9 mouse cellular contexts compared by ENCODE assay signal in genomic region chr8:114074122-114074521, GRCm38 (mm10). TPM values are rescaled to one million over a fixed set of nuclear protein-coding genes. Genes with fewer than 3 reads are reported as not detected.
DNase-seq lines count a peak whose midpoint lies in the region; ATAC-seq and TF ChIP-seq lines count a peak whose summit lies in the region.
"Had no signal": no experiment of that assay in that cellular context is flagged by ENCODE, and none has a peak within 500 bp of the region (broad histone marks: within the 10 kb centered on the region; RNA-seq: fewer than 3 reads in every experiment).

No protein-coding gene starts in this region.

- no peak overlapping the region for H3K4me3 ChIP-seq in hindbrain, postnatal 0 days (ENCODE audit: low read length)
- H3K4me3 ChIP-seq in hindbrain, embryonic 14.5 days (replicated peaks; ENCODE audit: low read length) = no peak overlapping the region
- no peak overlapping the region for H3K4me3 ChIP-seq in ES-E14 (ENCODE audit: insufficient read depth in 1 of 2, low read depth in 1 of 2, low read length in 2 of 2, poor library complexity in 1 of 2, severe bottlenecking in 1 of 2)
- H3K4me3 ChIP-seq: embryonic facial prominence, embryonic 15.5 days had no signal

- peak; percentile 26 for DNase-seq in hindbrain, postnatal 0 days (ENCODE audit: low spot score)
- no peak for DNase-seq in hindbrain, embryonic 14.5 days (ENCODE audit: low spot score)
- DNase-seq in 416B (ENCODE audit: low read depth) = peak; percentile 59
- peak; percentile 50 for DNase-seq in ES-E14 (ENCODE audit: low read depth, low spot score)
- DNase-seq in cerebellum, postnatal 36 days = peak; percentile 28 to 33
- peak; percentile 27 for DNase-seq in lung, postnatal 36 days
- DNase-seq in right cerebral cortex, adult 2 months (ENCODE audit: low spot score in 2 of 2) = no peak

- no peaks in the 10 kb centered on the region for H3K4me1 ChIP-seq in hindbrain, postnatal 0 days (ENCODE audit: insufficient read depth, low read length)
- no peaks in the 10 kb centered on the region for H3K4me1 ChIP-seq in hindbrain, embryonic 14.5 days (replicated peaks; ENCODE audit: control insufficient read depth, insufficient read depth, low read length)
- H3K4me1 ChIP-seq in ES-E14 (ENCODE audit: control insufficient read depth in 2 of 2, insufficient read depth in 2 of 2, low read length in 2 of 2, poor library complexity in 1 of 2) = no peaks in the 10 kb centered on the region
- H3K4me1 ChIP-seq: embryonic facial prominence, embryonic 15.5 days had no signal

- no peaks in the 10 kb centered on the region for H3K27me3 ChIP-seq in hindbrain, postnatal 0 days (ENCODE audit: insufficient read depth, low read length)
- no peaks in the 10 kb centered on the region for H3K27me3 ChIP-seq in hindbrain, embryonic 14.5 days (ENCODE audit: control insufficient read depth, insufficient read depth, low read length)
- H3K27me3 ChIP-seq: embryonic facial prominence, embryonic 15.5 days had no signal

- 80% methylated on average over 2 of the region's 2 CpGs for WGBS in hindbrain, postnatal 0 days
- 82% methylated on average over 2 of the region's 2 CpGs for WGBS in hindbrain, embryonic 14.5 days

- no peaks in the 10 kb centered on the region for H3K36me3 ChIP-seq in hindbrain, postnatal 0 days (ENCODE audit: insufficient read depth, low read length)
- no peaks in the 10 kb centered on the region for H3K36me3 ChIP-seq in hindbrain, embryonic 14.5 days (replicated peaks; ENCODE audit: control insufficient read depth, insufficient read depth)
- no peaks in the 10 kb centered on the region for H3K36me3 ChIP-seq in ES-E14 (ENCODE audit: control insufficient read depth, insufficient read depth, low read length, poor library complexity, severe bottlenecking)
- H3K36me3 ChIP-seq: embryonic facial prominence, embryonic 15.5 days had no signal

- H3K9me3 ChIP-seq in hindbrain, postnatal 0 days (ENCODE audit: low read length) = no peaks in the 10 kb centered on the region
- H3K9me3 ChIP-seq in hindbrain, embryonic 14.5 days (ENCODE audit: control insufficient read depth, low read length) = no peaks in the 10 kb centered on the region
- no peaks in the 10 kb centered on the region for H3K9me3 ChIP-seq in ES-E14 (ENCODE audit: control insufficient read depth, insufficient read depth, low read depth, low read length)
- H3K9me3 ChIP-seq: embryonic facial prominence, embryonic 15.5 days had no signal

- TF ChIP-seq CTCF in hindbrain, postnatal 0 days (IDR thresholded peaks at IDR 0.05; ENCODE audit: low read depth) = peak; percentile 66

- H3K4me2 ChIP-seq in hindbrain, postnatal 0 days (ENCODE audit: low read depth, low read length) = no peak overlapping the region
- no peak overlapping the region for H3K4me2 ChIP-seq in hindbrain, embryonic 14.5 days (replicated peaks)
- H3K4me2 ChIP-seq: embryonic facial prominence, embryonic 15.5 days had no signal

- in situ Hi-C loops in ES-E14 (cut with MboI; ENCODE audit: low sequenced_read_pairs in 2 of 2, unreplicated experiment in 2 of 2) = loop anchor here (5.0 to 10.0 kb wide), 3 partner anchors 291 to 361 kb away; partner anchors contain the start of gene Wwox (in 1 of the 2)

- no peak overlapping the region for H3K9ac ChIP-seq in hindbrain, postnatal 0 days (replicated peaks; ENCODE audit: low read length)
- H3K9ac ChIP-seq in hindbrain, embryonic 14.5 days = no peak overlapping the region
- H3K9ac ChIP-seq in ES-E14 (ENCODE audit: insufficient read depth, low read depth, low read length, poor library complexity, severe bottlenecking) = no peak overlapping the region
- H3K9ac ChIP-seq: embryonic facial prominence, embryonic 15.5 days had no signal

- ATAC-seq in hindbrain, postnatal 0 days = no peak
- no peak for ATAC-seq in hindbrain, embryonic 14.5 days (ENCODE audit: low FRiP score)
- no peak for ATAC-seq in erythroblast, adult 5-6 weeks (replicated peaks; ENCODE audit: low FRiP score, poor library complexity, severe bottlenecking)

- H3K27ac ChIP-seq in hindbrain, postnatal 0 days = no peak overlapping the region
- H3K27ac ChIP-seq in hindbrain, embryonic 14.5 days = no peak overlapping the region
- no peak overlapping the region for H3K27ac ChIP-seq in ES-E14 (ENCODE audit: insufficient read depth, low read depth, low read length, poor library complexity, severe bottlenecking)
- H3K27ac ChIP-seq: embryonic facial prominence, embryonic 15.5 days had no signal

TF ChIP-seq in ES-E14, 5 proteins besides CTCF, POLR2A, EP300 and RAD21:
- TF ChIP-seq ZNF384 (IDR thresholded peaks at IDR 0.05; ENCODE audit: low read depth, low read length) (no peak), ZC3H11A (IDR thresholded peaks at IDR 0.05; ENCODE audit: borderline replicate concordance, low read depth, low read length) (0 out of 2 replicates have a peak, but pooled peaks have one; percentile 33)

RNA-seq across cellular contexts. Expression of gene Nudt7, which starts 59.2 kb away (rescaled TPM):
- 2.2 and 3.3 TPM in 2 replicates for total RNA-seq in hindbrain, postnatal 0 days (2014; rRNA removed)
- polyA plus RNA-seq in hindbrain, postnatal 0 days (2015; fragmentation: Nextera tagmentation; extraction: Ambion mirVana) = 7.4 and 7.7 TPM in 2 replicates
- polyA plus RNA-seq in hindbrain, embryonic 14.5 days (2014; fragmentation: Nextera tagmentation; extraction: Ambion mirVana) = 4.7 and 5.3 TPM in 2 replicates
- 1.0 and 1.8 TPM in 2 replicates for total RNA-seq in ES-E14 (2012; rRNA removed)
- 6.7 and 15.2 TPM in 2 replicates for total RNA-seq in erythroblast, adult 5-6 weeks (2015; ENCODE audit: low replicate concordance)
- total RNA-seq in erythroblast, adult 5-6 weeks (2017; ENCODE audit: low replicate concordance) = 3.3 and 4.7 TPM in 2 replicates

Comparison
In these comparisons a context has a peak if more than half of its experiments do, and no peak if none do; other contexts are left out.
1. DNase-seq: peak in hindbrain, postnatal 0 days (single experiment), 416B (single experiment), ES-E14 (single experiment), cerebellum, postnatal 36 days (2 of 2) and lung, postnatal 36 days (single experiment); none in hindbrain, embryonic 14.5 days (single experiment) and right cerebral cortex, adult 2 months (0 of 2).